Mouse (Mus musculus) forebrain, postnatal 0 days (tissue): ENCODE results near the gene Rspo3. TPM values are rescaled to one million over a fixed set of nuclear protein-coding genes. Genes with fewer than 3 reads are reported as not detected.

ENCODE experiments used
- ATAC-seq: fragments of 200-750 bp; cut with Nextera tagmentation; 2 replicates; pipeline ENCODE4 v1.8.0; 2017; ENCODE audit warnings: mild to moderate bottlenecking, moderate library complexity
- DNase-seq: peaks from one replicate; pipeline ENCODE4 v3.0.0-alpha.2; 2015
- H3K27ac ChIP-seq: fragments of 300-500 bp; sonication (generic); 2 replicates; pipeline ENCODE4 v1.5.1; 2014; ENCODE audit warnings: low read depth, mild to moderate bottlenecking, antibody characterized with exemption, low read length, moderate library complexity, mixed read lengths
- H3K27me3 ChIP-seq: fragments of 300-500 bp; sonication (generic); 2 replicates; pipeline ENCODE4 v1.6.1; 2014; ENCODE audit warnings: mild to moderate bottlenecking, low read length, mixed read lengths; ENCODE audit not compliant: insufficient read depth
- H3K36me3 ChIP-seq: fragments of 300-500 bp; sonication (generic); 2 replicates; pipeline ENCODE4 v1.6.1; 2014; ENCODE audit warnings: mild to moderate bottlenecking, moderate library complexity; ENCODE audit not compliant: insufficient read depth
- H3K4me1 ChIP-seq: fragments of 300-500 bp; sonication (generic); 2 replicates; pipeline ENCODE4 v1.6.1; 2014; ENCODE audit warnings: antibody characterized with exemption; ENCODE audit not compliant: insufficient read depth
- H3K4me2 ChIP-seq: fragments of 300-500 bp; sonication (generic); 2 replicates; pipeline ENCODE4 v1.6.1; 2014; ENCODE audit warnings: low read depth, mild to moderate bottlenecking, moderate library complexity
- H3K4me3 ChIP-seq: fragments of 300-500 bp; sonication (generic); 2 replicates; pipeline ENCODE4 v1.5.1; 2014; ENCODE audit warnings: low read depth, low read length, mixed read lengths
- H3K9ac ChIP-seq: fragments of 300-500 bp; sonication (generic); 2 replicates; pipeline ENCODE4 v1.6.1; 2014; ENCODE audit warnings: mild to moderate bottlenecking
- H3K9me3 ChIP-seq: fragments of 300-500 bp; sonication (generic); 2 replicates; pipeline ENCODE4 v1.6.1; 2016; ENCODE audit warnings: low read length
- CTCF ChIP-seq: sonication (generic); IDR thresholded peaks from 2 replicates; pipeline ENCODE4 v1.5.1; 2016; ENCODE audit warnings: antibody characterized with exemption, control low read depth, low read depth
- WGBS: fragments of 180-500 bp; shearing (Covaris S2); extraction: QIAGEN DNeasy Blood & Tissue Kit; methylation state at CpG from one replicate; pipeline ENCODE4 v1.1.7; 2014; 5-methylcytosine and 5-hydroxymethylcytosine counted together
- polyA plus RNA-seq: library from polyadenylated mRNA; unstranded; fragments of >200 nt; fragmentation: Nextera tagmentation; extraction: Ambion mirVana; gene quantifications from 2 replicates; pipeline ENCODE4 v1.2.1, GENCODE M21; 2015
- total RNA-seq: library from RNA; depleted of rRNA; stranded (reverse); fragments of >200 nt; gene quantifications from 2 replicates; pipeline ENCODE4 v1.2.3, GENCODE M21; 2014

Gene Rspo3
- total and polyA plus RNA-seq, 2 experiments from 2014 or later = 5.9 to 8.7 TPM

DNA sequence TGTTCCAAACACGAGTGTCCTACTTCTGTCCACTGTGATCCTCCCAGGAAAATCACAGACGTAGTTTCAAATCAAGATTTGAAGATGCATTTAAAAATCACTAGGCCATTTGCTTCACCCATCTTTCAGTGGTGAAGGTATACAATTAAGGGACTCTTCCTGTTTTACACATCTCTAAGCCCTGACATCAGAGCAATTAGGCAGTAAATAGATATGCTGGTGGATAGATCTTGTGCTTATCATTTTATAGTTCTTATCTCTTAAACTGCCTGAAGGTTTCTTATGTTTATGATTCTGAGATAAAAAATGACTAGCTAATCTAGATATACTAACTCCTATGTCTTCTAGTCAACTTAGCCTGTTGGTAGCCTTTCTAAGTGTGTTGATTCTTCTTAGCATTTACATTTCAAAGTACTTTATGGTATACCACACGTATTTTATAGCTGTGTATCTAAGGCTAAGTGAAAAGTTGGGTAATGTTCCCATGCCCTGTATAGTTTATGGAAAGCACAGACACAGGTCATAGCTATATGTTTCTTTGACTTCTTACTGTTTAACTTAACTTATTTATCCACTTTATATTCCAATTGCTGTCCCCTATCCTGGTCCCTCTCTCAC lies 38.4 kb downstream of the Rspo3 start:
- DNase-seq (no peak), ATAC-seq (no peak)
- Histone ChIP-seq H3K4me3 (no peak overlapping the region), H3K9ac (no peak overlapping the region), H3K4me2 (no peak overlapping the region), H3K36me3 (no peaks in the 10 kb centered on the region), H3K9me3 (no peaks in the 10 kb centered on the region), H3K27me3 (no peaks in the 10 kb centered on the region), H3K4me1 (no peaks in the 10 kb centered on the region), H3K27ac (no peak overlapping the region)
- 76% methylated on average over 3 of the region's 3 CpGs for WGBS
- no peak for TF ChIP-seq CTCF

GRCm38 (mm10) chr10:29493996-29494395 lies 41.7 kb downstream of the Rspo3 start:
- 83% methylated on average over 1 of the region's 1 CpGs for WGBS
- DNase-seq = peak; percentile 4

GRCm38 (mm10) chr10:29480945-29481344 lies 54.7 kb downstream of the Rspo3 start:
- Histone ChIP-seq H3K36me3 (no peaks in the 10 kb centered on the region), H3K4me1 (no peaks in the 10 kb centered on the region), H3K4me3 (no peak overlapping the region), H3K9me3 (no peaks in the 10 kb centered on the region), H3K9ac (no peak overlapping the region), H3K27me3 (no peaks in the 10 kb centered on the region), H3K27ac (no peak overlapping the region), H3K4me2 (no peak overlapping the region)
- DNase-seq (no peak), ATAC-seq (no peak)
- 65% methylated on average over 1 of the region's 1 CpGs for WGBS
- TF ChIP-seq CTCF = no peak

More at GRCm38 (mm10) chr10:29493996-29494395, 41.7 kb downstream of the Rspo3 start:
- Histone ChIP-seq H3K9me3 (no peaks in the 10 kb centered on the region), H3K27me3 (no peaks in the 10 kb centered on the region), H3K27ac (no peak overlapping the region), H3K9ac (no peak overlapping the region), H3K36me3 (no peaks in the 10 kb centered on the region), H3K4me1 (no peaks in the 10 kb centered on the region), H3K4me3 (no peak overlapping the region), H3K4me2 (no peak overlapping the region)
- ATAC-seq = no peak
- no peak for TF ChIP-seq CTCF

GRCm38 (mm10) chr10:29479401-29479800 lies 56.3 kb downstream of the Rspo3 start:
- Histone ChIP-seq H3K9ac (no peak overlapping the region), H3K27me3 (no peaks in the 10 kb centered on the region), H3K27ac (no peak overlapping the region), H3K4me2 (no peak overlapping the region), H3K4me1 (no peaks in the 10 kb centered on the region), H3K9me3 (no peaks in the 10 kb centered on the region), H3K4me3 (no peak overlapping the region), H3K36me3 (no peaks in the 10 kb centered on the region)
- ATAC-seq (no peak), DNase-seq (no peak)
- no peak for TF ChIP-seq CTCF
- 66% methylated on average over 3 of the region's 3 CpGs for WGBS

- Histone ChIP-seq H3K4me1 (no peaks in the 10 kb centered on the region), H3K9me3 (no peaks in the 10 kb centered on the region), H3K4me2 (no peak overlapping the region), H3K27me3 (no peaks in the 10 kb centered on the region), H3K9ac (no peak overlapping the region), H3K36me3 (no peaks in the 10 kb centered on the region), H3K27ac (no peak overlapping the region), H3K4me3 (no peak overlapping the region)
- DNase-seq (no peak), ATAC-seq (peak; percentile 58; the same call in 1 of the 2 replicates)
- WGBS = 43% methylated on average over 5 of the region's 5 CpGs
- no peak for TF ChIP-seq CTCF
Observed at GRCm38 (mm10) chr10:29470454-29470853, 65.2 kb downstream of the Rspo3 start.

- Histone ChIP-seq H3K27me3 (no peaks in the 10 kb centered on the region), H3K9ac (no peak overlapping the region), H3K36me3 (no peaks in the 10 kb centered on the region), H3K9me3 (no peaks in the 10 kb centered on the region), H3K4me1 (no peaks in the 10 kb centered on the region), H3K4me3 (no peak overlapping the region), H3K4me2 (no peak overlapping the region), H3K27ac (no peak overlapping the region)
- no peak for DNase-seq
- WGBS = 83% methylated on average over 3 of the region's 3 CpGs
- ATAC-seq = no peak
- TF ChIP-seq CTCF = no peak
Observed at GRCm38 (mm10) chr10:29460100-29460499, 75.6 kb downstream of the Rspo3 start.

DNA sequence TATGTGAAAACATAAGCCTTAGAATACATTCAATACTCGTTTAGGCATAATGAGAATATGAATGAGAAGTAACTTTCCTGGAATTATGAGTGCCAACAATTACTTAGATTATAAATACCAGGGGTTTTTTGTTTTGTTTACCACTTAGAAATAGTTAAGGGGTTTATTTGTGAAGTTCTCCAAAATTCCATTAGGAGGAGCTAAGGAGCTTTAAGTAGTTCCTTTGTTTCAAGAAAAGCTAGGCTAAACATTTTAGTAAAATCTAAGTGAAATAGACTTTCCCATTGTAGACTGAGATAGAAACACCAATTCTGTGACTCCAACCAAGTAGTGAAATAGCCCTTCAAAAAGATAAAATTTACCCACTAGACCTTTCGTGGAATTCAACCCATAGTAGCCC lies 76.0 kb downstream of the Rspo3 start:
- no peaks in the 10 kb centered on the region for H3K4me1 ChIP-seq
- ATAC-seq (no peak), DNase-seq (no peak)
- no peaks in the 10 kb centered on the region for H3K9me3 ChIP-seq
- no peak overlapping the region for H3K9ac ChIP-seq
- H3K4me2 ChIP-seq = no peak overlapping the region
- no peaks in the 10 kb centered on the region for H3K36me3 ChIP-seq
- no peaks in the 10 kb centered on the region for H3K27me3 ChIP-seq
- H3K4me3 ChIP-seq = no peak overlapping the region
- 65% methylated on average over 2 of the region's 2 CpGs for WGBS
- TF ChIP-seq CTCF = no peak
- no peak overlapping the region for H3K27ac ChIP-seq
